Mouse (Mus musculus): ENCODE results near the gene Ntng1.
A peak's percentile ranks its signal among the peaks of the same experiment; 100 is the strongest.

The Ntng1 gene

GRCm38 (mm10) chr3:110143206-110144061 is at the start of gene Ntng1:
Gene Ntng1, minus strand, starts transcription at chr3:110144011.
- peak; percentile 45 for DNase-seq

- DNase-seq = no peak
Measured at GRCm38 (mm10) chr3:110187401-110187948, 43.7 kb upstream of the Ntng1 start.

- no peak for DNase-seq
Measured at GRCm38 (mm10) chr3:110149089-110149488, 5.3 kb upstream of the Ntng1 start.

GRCm38 (mm10) chr3:110144301-110145055 is 667 bp upstream of the Ntng1 start:
- DNase-seq = no peak

DNA sequence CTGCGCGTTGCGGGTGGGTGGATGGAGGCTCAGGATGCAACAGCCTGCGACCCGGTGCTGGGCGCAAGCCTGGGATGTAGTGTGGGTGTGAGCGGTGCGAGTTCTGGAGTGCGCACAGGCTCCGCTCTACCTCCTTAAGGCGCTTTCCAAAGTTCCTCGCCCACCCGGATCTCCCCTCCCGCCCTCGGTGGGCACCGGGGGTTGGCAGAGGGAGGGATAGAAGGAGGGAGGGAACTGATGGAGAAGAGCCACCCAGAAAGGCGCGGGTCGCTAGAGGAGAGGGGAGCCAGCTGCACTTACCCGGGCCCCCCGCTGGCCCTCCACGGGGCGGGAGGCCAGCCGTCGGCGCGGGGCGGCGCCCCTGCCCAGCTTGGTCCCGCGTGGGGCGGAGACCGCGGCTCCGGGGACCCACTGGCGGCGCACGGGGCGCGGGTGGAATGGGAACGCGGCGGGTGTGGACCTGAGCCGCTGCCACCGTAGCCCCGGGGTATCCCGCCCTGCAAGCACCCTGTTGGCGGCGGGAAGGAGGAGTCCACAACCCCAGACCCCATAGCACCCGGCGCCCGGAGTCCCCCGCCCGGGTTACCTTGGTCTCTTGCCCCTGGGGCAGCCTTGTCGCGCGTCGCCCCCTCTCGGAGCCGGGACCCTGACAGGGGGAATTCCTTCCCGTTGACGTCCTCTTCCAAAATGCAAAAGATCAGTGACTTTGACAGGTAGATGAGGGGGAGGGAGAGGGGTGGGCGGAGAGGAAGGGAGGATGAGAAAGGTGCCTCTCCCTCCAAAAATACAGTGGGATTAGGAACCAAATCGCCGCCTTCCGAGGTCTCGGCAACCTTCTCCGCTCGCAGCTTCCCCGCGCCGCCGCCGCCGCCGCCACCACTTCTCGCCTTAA is 1.3 kb downstream of the Ntng1 start:
- DNase-seq = peak; percentile 52

DNA sequence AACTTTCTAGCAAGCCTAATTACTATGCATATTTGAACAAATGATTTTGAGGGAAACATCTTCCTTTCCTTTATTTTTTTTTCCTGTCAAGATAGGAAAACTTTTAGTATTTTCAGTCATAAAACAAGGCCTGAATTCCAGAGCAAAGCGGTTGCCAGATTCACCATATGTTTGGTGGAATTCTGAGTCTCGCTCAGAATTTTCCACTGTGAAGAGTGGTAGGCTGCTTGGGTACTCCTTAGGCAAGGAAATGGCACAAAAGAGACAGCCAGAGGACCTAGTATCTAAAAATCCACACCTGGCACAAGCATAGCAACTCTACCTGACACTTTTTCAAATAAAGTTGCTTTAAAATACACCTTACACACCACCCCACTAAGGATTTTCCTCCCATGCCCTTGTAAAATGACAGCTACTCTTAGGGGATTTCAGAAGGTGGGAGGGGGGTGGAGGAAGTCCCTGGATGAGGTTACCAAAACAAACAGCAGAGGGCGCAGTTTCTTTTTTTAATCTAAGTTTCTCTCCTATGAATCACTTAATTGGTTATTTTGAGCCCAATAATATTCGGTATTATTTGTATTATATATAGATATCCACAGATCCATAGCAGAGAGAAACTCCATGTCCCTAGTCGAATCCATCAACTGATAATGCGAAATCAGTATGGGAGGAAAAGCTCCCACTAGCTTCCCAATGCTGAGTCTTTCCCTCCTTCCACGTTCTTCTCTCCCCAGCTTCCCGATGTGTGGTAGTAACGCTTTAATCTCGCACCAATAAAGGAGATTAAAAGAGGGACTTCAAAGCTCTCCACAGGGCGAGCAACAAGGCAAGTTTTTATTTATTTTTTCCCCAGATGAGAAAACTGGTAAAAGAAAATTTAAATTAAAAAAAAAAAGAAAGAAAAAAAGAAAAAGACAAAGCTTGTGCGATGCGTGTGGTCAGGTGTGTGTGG is 2.2 kb downstream of the Ntng1 start:
- DNase-seq = peak; percentile 46

DNA sequence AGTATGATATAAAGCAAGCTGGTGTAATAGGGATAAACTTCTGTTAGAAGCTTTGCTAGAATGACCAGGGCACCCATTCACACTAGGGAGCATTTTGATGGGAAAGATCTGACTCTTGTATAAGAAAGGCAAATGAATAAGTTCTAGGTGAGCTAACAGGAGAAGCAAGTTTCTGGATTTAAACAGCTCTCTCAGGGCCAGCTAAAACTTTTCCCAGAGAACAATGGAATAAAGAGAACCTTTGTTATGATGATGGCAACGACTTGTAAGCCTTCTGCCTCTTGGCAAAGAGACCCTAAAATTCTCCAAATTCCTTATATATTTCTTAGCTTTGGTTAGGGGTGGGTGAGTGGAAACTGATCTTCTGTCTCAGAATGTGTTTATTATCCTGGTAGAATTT is 7.7 kb downstream of the Ntng1 start:
- no peak for DNase-seq

GRCm38 (mm10) chr3:110133150-110133549 is 10.7 kb downstream of the Ntng1 start:
- DNase-seq = no peak

DNA sequence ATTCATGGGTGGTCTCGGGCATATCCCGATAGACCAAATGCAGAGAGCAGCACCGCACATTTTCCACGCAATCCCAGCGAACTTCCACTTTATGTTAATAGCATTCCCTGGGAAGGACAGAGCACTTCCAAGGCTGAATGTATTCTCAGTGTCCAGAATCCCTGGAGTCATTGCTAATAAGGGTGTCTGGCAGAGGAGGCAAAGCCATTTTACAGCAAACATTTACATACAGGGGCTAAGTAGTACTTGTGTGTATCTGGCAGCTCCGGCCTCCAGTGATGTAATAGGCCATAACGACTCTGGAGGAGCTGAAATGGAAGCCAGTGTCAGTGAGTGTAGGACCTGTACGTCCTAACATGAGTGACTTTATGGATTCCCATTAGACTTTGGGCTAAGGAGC is 11.5 kb downstream of the Ntng1 start:
- DNase-seq = no peak

- DNase-seq = no peak
Measured at GRCm38 (mm10) chr3:110131043-110131891, 12.5 kb downstream of the Ntng1 start.

DNA sequence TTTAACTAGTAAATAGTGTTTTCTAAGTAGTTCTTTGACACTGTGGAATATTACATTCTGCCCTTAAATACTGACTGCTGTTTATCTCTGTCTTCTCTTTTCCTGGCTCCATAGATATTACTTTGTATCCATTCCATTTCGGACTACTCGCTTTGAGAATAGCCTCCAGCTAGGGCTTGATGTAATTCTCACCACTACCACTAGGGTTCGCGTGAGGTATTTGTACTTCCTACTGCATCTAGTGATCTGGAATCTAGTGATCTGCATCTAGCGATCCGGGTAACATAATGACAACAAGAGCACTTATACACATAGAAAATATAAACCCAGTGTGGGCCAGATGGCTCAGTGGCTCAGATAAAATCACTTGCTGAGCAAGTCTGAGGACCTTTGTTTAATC is 14.2 kb downstream of the Ntng1 start:
- no peak for DNase-seq

DNA sequence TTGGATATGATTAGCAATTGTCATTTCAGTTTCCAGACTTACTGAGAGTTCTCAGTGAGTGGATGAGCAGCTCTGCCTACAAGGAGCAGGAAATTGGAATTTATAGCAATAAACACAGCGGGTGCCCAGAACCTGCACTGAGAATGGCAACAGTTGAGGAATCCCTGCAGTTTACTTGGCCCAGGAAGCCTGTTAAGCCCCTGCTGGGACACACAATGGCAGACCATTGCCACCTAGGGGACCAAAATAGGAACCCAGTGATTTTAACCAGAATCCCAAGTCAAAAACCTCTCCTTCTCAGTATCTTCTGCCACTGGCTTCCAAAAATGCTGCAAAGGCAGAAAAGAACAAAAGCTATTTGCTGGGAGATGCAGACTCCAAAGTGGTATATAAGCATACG is 37.8 kb downstream of the Ntng1 start:
- no peak for DNase-seq

- DNase-seq = no peak
Measured at GRCm38 (mm10) chr3:110094407-110094806, 49.4 kb downstream of the Ntng1 start.

GRCm38 (mm10) chr3:110094003-110094402 is 49.8 kb downstream of the Ntng1 start:
- no peak for DNase-seq

DNA sequence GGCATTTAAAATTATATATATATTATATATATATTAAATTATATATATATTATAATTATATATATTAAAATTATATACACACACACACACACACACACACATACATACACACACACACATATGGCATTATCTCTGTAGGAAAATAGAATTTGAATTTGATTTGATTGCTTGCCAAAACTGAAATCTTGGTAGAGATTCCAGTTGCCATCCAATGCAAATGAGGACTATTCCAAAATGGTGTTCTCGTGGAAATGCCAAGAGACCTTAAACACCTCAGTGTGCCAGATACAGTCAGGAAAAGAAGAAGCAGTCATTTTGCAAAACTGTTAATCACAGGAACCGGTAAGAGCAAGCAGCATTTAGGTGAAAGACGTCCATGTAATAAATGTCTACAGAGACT is 51.3 kb downstream of the Ntng1 start:
- no peak for DNase-seq

GRCm38 (mm10) chr3:110087189-110087588 is 56.6 kb downstream of the Ntng1 start:
- DNase-seq = no peak

DNA sequence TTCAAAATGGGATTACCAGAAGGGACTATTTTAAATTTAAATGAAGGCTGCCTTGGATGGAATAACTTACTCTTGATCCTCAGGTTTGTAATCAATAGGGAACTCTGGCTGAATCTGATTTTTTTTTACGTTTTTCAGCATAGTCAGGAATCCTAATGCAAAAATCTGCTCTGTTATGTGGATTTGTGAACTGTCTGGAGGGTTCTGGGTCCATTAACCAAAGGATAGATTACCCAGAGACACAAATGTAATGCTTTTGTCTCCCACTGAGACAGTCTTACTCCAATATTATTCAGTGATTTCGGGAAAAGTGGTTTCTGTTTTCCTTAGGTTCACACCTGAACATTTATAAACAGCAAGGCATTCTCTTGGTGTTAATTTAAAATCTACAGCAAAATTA is 58.5 kb downstream of the Ntng1 start:
- no peak for DNase-seq

DNA sequence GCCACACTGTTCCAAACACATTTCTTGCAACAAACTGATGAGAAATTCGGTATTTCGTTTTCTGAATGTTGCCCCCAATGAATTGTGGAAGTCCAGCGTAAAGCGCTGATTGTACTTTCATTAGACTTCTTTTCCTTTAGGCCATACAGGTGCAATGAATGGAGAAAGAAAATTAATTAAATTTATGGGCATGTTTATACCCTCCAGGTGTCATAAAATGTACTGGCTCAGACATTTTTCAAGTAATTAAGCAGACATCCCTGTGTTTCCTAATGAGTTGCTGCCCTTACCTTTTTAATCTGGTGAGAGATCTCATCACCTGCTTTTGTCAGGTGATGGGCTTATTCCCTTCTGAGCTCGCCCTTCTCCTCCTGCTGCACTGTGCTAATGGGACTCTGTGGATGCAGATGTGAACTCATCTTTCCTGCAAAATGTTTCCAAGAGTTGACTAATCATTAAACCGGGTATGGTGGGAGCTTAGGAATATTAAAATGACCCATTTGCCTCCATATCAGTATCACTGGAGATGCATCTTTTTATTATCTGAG is 79.0 kb downstream of the Ntng1 start:
- no peak for DNase-seq

DNA sequence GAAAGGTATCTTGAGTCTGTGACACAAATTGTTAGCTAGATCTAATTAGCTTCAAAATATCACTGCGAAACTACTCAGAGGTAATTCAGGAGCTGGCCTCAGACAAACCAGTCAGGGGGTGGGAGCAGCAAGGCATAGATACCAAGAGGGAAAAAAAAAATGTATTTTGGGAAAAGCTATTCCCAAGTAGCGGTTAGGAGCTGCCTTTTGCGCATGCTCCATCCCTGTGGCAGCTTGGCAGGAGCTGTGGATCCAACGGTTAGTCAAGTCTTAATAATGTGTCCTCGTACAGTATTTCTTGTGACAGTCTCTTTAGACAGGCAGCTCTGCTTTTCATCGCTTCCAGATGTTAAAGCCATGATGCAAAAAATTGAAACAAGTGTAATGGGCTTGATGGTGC is 87.9 kb downstream of the Ntng1 start:
- DNase-seq = peak; percentile 49

DNA sequence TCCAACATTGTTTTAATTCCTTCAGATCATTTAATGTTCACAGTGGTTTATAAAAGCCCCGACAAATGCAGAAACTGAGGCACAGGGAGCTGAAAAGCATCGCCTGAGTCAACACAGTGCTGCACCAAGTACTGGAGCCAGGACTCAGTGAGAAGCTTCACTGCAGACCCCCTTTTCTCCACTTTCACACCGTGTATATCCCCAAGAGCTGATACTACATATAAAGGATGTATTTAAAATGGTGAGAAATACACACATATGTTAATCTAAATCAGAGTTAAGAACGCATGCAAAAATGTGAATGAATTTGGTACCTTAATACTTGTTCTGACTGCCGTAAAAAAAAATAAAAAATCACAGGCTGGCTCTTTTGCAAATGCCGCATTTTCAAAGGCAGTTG is 88.4 kb downstream of the Ntng1 start:
- no peak for DNase-seq
